Mouse (Mus musculus) right cerebral cortex, postnatal 4 days (tissue): ENCODE measurements around the gene Ggps1.

Source experiments
- DNase-seq: peaks from one replicate; pipeline ENCODE4 v3.0.0-alpha.2; 2022

Ggps1 gene

DNA sequence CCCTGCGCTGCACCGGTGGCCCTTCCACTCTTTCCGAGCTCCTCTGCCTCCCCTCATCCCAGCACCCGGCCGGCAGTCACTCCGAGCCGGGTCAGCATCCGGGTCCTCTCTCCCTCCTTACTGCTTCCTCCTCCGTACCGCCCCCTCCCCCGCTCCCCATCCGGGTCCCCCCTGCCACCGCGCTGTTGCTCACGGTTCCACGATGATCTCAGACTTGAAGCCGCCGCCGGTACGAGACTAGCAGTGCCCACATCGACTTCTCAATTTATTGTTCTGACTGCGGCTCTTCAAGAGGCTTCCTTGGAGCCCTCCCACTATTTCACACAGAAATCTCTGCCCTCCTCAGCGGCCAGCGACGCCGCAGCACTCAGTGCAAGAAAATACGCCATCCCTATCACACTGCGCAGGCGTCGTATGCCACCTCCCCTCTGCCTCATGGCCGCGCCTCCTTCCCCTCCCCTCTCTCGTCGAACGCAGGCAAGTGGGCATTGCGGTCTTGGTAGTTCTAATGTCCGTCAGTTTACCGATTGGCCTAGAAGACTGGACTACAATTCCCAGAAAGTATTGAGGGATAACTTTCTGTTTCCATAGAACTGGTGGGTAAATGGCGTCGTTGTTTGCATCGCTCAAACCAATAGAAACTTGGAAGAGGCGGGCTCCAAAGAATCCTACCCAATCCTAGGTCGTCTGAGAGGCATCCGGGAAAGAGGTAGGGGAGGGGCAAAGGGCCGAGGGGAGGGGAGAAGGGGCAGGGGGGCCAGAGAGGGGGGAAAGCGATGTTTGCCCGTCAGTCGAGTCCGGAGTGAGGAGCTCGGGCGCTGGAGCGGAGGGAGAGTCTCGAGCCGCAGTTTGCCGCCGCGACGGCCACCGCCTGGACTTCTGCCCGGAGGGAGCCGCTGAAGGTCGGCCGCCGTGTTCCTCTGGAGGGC is at the start of gene Ggps1, which contains the start of gene Arid4b:
TSS of gene Ggps1 (minus strand) at position 476 of the 929 bp plus-strand sequence.
TSS of gene Arid4b (plus strand) at position 220 of the 929 bp plus-strand sequence.
- DNase-seq: peak; percentile 92

DNA sequence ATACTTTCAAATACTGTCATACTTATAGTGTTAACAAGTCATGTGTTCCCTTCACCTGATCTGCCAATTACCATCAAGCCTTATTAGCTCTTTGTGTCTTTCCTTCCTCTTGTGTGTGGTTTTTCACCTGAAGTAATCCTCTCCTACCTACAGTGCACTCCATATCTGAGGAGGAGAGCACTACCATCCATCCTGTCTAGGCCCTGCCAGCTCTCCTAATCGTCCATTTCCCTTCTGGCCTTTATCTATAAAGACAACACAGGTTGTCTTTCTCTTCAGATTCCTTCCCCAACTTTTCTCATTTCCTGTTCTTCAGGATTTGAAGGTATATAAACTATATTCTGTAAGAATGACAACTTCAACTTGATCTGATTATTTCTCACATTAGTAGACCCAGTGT is 47.9 kb upstream of the Ggps1 start:
- no peak for DNase-seq

DNA sequence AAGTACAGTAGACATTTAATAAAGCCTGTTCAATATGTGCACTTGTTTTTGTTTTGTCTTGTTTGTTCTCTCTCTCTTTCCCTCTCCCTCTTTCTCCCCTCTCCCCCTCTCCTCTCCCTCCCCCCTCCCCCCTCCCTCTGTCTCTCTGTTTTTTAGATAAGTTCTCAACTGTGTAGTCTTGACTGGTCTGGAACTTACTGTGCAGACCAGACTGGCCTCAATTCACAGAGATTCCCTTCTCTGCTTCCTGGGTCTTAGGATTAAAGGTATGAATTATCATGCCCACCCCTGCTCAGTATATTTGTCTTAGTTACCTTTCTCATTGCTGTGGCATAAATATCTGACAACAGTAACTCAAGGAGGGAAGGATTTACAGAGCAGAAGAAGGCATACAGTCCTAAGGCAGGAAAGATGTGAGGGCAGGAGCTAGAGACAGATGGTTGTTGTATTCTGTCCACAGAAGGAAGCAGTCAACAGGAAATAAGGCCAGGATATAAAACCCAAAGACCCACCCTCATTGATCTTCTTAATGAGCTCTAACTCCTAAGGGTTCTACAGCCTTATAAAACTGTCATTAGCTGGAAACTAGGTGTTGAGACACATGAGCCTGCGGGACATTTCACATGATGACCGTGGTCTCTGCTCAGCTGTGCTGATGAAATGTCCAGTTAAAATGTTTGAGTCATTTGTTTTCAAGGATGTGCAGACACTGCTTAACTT is 47.0 kb upstream of the Ggps1 start:
- no peak for DNase-seq

DNA sequence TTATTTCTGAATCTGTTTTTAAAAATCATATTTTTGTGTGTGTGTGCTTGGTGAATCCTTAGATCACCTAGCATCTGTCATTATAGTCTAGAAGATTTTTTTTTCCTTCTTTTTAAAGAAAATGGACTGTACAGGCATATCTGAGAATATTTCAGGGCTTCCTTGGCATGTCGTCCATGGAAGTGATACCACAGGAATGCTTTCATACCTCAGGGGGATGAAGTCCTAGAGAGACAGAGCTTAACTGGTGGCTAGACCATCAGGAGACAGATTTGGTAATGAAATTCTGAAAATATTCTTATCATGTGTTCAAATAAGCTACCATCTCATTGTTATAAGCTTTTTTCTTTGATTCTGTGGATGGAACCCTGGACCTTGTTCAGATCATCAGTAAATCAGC is 39.7 kb upstream of the Ggps1 start:
- DNase-seq: no peak

DNA sequence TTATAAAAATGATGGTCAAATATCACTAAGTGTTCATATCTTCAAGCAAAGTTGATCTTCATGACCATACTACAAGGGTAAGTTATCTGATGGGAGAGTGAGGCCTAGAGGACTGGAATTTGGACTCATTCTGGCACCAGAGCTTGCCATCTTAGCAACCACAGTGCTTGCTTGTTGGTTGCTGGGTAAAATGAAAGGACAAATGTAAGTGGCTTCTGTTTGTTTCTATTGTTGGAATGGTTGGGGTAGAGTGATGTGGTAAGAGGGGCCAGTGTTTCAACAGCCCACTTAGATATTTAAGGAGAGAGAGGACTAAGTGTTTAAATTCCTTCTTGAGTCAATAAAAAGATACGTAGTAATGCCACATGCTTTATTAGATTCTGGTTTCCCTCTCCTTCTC is 25.4 kb upstream of the Ggps1 start:
- DNase-seq: no peak

DNA sequence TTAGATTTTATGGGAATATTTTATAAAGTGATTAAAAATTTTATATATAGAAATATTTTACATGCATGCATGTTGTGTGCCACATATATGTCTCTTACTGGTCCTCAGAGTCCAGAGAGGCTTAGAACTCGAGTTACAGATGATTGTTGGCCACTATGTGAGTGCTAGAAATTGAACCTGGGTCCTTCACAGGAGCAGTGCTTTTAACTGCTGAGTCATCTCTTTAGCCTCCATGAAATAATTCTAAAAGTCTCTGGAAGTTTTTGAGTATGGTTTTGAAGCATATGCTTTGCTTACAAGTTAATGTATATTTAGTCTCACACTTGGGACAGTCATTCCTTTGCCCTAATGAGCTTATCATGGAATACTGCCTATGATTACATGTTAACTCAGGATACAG is 12.0 kb upstream of the Ggps1 start:
- DNase-seq: no peak

DNA sequence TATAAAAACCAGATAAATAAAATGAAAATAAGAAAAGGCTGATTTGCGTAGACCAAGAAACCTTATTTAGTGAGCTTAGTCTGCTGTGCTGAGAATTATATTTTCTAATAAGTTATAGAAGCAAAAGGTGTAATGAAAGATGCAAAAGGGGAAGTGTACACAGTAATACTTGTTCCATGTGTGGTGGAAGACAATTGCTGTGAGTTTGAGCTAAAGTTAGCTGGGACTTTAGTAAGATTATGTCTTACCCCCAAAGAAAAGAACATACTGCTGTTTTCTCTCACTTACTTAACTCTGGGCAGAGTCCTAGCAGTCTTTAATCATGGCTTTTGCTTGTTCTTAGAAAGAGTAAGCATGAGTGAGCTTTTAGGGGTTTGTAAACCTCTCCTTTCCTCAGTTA is 11.1 kb upstream of the Ggps1 start:
- no peak for DNase-seq

DNA sequence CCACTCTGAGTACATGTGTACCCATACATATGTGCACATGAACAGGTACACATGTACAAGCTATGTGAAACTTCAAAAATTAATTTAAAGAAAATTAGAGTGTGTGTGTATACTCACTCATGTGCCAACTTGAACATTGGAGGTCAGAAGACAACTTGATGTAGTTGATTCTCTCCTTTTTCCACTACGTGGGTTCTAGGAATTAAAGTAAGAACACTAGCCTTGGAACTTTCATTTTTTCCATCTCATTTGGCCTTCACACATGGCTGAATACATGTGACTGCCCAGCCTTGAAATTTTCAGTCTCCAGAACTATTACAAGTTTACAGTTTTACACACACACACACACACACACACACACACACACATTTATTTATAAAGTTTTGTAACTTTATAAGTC is 6.0 kb upstream of the Ggps1 start:
- DNase-seq: no peak

DNA sequence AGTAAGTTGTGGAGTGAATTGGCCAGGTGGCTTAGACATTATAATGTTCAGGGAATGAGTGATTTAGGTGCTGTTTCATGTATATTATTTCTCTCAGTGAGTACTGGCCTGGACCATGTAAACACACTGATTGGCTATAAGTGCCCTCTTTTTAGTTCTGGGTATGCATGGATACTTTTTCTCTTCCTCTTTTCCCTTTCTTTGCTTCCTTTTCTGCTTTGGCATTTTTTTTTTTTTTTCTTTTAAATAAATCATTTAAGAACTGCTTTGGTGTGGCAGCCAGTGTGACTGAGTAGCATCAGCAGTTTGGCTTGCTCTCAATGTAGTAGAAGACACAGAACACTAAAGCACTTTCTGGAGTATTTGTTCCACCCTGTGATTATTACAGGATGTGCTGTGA is 4.7 kb upstream of the Ggps1 start:
- no peak for DNase-seq

DNA sequence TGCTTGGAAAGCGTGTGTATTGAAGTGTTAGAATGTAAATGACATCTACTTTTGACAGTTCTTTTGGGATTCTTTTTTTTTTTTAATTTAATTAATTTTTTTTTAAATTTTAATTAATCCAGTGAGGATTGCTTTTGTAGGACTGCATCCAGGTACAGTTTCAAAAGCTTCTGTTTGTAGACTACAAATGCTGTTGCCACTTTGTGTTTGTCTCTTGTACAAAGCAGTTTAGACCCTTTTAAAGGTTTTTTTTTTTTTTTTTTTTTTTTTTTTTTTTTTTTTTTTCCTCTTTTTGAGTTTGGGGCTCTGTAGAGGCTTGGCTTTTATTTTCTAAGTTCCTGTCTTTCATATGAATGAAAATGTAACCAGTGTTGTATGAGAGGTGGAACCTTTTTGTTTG is 2.4 kb upstream of the Ggps1 start:
- DNase-seq: no peak

DNA sequence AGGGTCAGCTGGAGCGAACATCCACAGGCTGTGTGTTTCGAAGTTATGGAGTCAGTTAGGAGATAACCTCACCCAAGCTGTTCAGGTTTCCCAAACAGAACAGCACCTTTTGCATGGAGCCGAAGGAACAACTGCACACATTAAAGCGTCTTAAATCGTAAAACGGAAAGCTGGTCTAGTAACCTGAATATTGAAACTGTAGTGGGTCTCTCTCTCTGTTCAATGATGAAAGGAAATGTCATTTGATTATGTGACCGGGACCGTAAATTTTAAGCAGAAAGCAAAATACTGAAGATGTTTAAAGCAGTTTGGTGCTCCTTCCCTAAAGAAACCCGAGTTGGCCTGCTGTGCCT is 1.7 kb upstream of the Ggps1 start:
- no peak for DNase-seq

DNA sequence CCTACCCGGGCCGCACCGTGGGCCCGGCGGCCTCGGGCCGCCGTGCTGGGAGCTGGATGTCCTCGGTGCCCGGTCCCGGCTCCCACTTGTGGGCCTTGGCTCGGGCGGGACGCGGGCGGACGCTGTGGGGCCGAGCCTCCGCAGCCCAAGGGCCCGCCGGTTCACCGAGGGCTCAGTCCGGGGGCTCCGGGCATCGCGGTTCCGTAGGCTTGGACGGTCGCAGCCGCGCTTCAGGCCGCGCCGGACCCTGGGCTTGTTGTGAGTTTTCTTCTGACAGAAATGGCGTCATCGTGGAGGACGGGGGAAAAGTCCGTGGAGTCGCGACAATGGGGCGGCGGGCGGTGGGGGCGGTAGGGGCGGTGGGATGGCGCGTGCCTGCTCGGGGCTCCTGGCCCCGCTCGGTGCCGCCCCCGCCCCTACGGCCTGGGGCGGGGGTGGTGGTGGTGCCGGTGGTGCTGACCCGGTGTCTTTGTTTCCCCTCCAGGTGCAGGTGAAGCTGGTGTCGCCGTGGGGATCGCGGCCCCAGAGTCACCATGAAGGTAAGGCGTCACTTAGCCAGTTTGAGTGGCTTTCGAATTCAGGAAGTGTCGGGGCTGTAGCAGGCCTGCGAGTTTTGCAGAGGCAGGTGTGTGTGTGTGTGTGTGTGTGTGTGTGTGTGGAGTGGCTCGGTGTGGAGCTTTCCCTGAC is 1.2 kb upstream of the Ggps1 start:
- peak; percentile 30 for DNase-seq

DNA sequence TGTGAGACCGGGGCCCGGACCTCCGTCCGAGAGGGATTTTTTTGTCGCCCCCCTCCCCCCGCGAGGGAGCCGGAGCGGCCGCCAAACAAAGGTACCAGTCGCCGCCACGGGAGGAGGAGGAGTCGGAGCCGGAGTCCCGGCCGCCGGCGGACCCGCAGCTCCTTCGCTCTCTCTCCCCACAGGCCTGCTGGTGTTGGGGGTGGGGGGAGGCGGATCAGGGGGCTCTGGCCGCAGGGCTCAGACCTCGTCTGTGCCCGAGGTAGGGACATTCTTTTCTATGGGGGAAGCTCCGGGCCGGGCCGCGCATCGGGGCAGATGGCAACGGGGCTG is 619 bp upstream of the Ggps1 start:
- peak; percentile 46 for DNase-seq

DNA sequence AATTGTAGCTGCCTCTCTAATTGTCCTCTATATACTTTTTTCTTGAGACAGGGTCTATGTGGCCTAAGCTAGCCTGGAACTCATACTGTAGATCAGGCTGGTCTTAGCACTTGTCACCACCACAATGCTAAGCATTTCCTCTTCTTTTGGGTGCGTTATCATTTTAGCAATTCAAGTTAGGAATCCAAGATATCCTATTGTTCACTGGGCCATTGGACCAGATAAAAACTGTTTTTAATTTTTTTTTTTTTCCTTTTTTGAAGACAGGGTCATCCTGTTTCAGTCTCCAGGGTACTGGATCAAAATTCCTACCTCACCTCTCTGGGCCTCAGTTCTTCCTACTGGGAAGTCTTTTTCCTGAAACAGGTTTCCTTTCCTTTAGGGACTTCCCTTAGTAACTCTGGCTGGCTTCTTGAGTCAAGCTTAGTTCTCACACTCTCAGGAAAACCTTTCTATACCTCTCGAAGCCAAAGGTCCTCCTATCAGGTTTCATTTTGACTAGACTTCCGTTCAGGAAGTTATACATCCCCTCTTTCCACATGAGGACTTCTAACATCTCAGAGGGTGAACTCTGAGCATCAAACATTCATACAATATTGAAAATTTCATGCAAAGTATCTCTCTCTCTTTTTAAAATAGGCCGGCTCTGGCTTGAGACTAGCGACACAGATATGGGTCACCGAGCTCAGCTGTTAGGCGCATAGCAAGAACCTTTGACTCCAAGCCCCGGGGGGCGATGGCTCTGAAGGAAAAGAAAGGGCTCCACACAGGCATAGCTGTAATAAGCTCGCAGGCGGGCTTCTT is 877 bp downstream of the Ggps1 start:
- DNase-seq: no peak

DNA sequence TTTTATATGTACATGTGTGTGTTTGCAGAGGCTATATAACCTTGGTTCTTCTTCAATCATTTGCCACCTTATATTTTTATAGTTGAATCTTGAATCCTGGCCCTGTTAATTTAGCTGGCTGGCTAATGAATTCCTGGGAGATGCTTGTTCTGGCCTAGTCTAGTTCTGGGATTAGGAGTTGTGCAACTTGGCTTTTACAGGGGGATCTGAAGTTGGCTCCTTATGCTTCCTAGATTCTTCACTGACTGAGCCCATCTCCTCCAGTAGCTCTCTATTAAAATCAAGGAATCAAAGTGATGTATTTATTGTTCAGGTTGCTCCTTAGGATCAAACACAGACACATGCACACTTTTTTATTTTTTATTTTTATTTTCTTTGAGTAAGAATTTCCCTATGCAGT is 3.7 kb downstream of the Ggps1 start:
- no peak for DNase-seq

DNA sequence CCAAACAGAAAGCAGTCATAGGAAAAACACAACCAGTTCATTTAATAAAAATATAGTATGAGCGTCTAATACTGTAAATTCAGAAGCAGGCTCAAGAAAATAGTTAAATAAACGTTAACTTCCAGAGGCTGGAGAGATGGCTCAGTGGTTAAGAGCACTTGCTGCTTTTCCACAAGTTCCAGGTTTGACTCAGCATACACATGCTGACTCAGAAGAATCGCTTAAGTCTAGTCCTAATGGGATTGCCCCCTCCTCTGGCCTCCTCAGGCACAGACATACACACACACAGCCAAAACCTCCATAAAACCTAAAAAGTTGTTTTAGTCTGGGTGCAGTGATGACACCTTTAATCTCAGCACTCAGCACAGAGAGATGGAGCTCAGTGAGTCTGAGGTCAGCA is 6.5 kb downstream of the Ggps1 start:
- no peak for DNase-seq

DNA sequence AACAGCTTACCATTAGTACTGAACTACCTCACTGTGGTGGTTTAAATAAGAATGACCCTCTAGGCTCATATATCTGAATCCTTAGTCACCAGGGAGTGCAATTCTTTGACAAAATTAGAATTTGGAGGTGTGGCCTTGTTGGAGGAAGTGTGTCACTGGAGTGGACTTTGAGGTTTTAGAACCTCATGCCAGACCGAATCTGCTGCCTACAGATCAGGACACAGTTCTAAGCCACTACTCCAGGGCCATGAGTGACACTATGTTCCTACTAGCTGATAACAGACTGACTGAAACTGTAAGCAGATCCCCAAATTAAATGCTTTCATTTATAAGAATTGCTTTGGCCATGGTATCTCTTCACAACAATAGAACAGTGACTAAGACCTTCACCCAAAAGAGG is 13.4 kb downstream of the Ggps1 start:
- no peak for DNase-seq

DNA sequence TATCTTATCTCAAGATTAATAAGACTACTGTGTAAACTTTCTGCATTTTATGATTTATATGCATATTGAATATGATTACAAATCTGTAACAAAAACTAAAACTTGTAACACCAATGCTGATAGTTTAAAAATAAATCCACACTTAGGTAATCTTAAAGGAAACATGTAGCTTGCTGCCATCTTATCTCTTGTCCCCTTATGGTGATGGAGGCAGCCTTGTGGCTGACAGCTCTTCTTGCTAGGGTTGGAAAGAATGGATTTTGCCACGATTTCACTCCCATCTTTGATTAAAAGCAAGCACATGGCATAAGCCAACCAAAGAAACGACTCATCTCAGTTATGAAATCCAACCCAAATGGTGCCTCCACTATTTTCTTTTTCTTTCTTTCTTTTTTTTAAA is 18.8 kb downstream of the Ggps1 start:
- no peak for DNase-seq

DNA sequence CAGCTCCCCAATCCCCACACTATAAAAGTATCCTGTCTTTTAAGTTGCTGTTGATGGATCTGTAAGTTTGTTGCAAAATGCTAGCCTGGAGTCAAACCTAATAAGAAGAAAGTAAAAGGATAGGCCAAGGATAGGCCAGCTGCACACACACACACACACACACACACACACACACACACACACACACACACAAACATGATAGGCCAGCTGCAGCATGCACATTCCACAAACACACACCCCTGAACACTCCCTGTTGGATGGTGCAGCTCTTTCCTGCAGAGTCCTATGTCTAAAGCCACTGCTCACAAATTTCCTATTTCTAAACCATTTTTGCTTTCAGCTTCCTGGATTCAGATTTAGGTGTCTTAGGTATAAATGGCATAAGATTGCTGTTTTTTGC is 19.4 kb downstream of the Ggps1 start:
- no peak for DNase-seq

DNA sequence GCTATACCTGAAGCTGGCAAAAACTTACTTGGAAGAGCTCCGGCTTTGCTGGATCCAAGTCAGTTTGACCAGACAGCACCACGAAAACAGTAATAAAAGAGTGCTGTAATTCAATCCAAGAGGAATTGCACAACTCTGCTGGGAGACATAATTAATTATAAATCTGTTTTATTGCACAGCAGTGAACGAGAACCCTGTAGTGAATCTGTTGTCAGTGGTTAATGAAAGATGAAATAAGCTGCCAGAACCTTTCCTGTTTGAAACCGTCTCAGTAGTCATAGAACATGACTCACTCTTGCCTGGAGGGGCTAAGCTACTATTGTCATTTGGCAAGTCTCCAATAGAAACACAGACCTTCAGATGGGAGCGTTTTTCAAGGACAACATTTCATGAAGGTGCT is 23.1 kb downstream of the Ggps1 start:
- DNase-seq: no peak

DNA sequence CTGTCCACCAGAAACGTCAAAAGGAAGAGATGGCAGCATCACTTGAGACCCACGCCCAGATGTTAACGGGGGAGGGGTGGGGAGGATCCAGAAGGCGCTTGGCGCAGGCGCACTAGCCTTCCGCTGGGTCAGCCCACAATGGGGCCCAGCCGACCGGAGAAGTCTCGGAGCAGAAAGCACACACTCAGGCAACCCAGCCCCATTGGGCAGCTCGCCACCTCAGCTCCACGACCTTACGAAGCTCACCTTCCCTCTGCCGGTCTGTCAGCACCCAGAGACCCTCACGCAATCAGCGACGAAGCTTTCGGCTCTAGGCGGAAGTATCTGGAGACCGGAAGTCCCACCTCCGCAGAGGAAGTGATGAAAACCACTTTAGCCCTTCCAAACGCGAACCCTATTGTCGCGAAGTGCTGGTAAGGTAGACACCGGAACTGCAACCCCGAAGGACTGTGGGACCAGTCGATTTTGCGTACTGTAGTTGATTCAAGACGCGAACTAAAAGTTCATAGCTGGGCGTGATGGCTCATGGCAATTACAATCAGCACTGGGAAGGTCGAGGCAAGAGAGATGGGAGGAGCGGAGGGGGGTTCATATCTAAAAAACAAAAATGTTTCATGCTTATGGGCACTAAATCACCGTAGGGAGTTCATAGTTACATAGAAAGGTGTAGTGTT is 23.9 kb downstream of the Ggps1 start, which contains the start of gene Tbce:
TSS of gene Tbce (minus strand) at position 347 of the 674 bp plus-strand sequence.
- peak; percentile 93 for DNase-seq

DNA sequence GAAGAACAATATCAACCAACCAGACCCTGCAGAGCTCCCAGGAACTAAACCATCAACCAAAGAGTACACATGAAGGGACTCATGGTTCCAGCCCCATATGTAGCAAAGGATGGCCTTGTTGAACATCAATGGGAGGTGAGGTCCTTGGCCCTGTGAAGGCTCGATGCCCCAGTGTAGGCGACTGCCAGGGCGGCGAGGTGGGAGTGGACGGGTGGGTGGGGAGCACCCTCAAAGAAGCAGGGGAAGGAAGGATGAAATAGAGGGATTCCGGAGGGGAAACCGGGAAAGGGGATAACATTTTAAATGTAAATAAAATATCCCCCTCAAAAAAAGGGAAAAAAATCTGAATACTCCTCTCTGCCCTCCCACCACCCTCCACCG is 24.4 kb downstream of the Ggps1 start:
- DNase-seq: no peak
